Mouse (Mus musculus): ENCODE results near the gene Id2.

DNA sequence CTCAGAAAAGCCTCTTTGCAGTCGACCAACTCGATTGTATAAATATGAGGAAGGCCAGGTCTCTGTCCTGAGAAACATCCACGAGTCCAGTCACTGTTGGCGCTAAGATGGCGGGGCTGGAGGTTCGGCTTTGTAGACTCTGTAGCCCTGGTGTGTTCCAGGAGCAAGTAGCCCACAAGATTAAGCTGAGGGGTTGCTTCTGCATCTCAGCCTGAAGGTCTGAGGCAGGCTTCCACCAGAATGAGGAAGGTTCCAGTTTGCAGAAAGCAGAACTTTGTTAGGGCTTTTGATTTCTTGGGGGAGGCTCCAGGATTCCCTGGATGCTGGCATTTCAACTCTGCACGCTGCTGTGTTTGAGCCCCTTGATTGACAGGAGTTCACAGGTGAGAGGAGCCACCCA, 45.3 kb upstream of the Id2 start:
- TF ChIP-seq MAX (IDR thresholded peaks at IDR 0.05; ENCODE audit: low read depth) (no peak), POLR2AphosphoS2 (IDR thresholded peaks at IDR 0.05; ENCODE audit: insufficient read length, low read depth) (no peak), POLR2A (IDR thresholded peaks at IDR 0.05; ENCODE audit: insufficient read length, low read depth) (no peak), USF1 (IDR thresholded peaks at IDR 0.05; ENCODE audit: low read depth) (no peak), CEBPB (IDR thresholded peaks at IDR 0.05; ENCODE audit: insufficient read depth, poor library complexity, severe bottlenecking) (no peak)
